Mouse (Mus musculus) CH12.LX (cell line): ENCODE measurements around the gene Alyref2. TPM values are rescaled to one million over a fixed set of nuclear protein-coding genes. Genes with fewer than 3 reads are reported as not detected.

Experiments
- DNase-seq: peaks from one replicate; pipeline ENCODE4 v3.0.0-alpha.2; 2013; ENCODE audit errors: extremely low read depth
- H3K27ac ChIP-seq: 2 replicates; pipeline ENCODE4 v1.5.1; 2012; ENCODE audit warnings: low read depth, mild to moderate bottlenecking, control low read depth, moderate library complexity; ENCODE audit not compliant: insufficient read depth
- H3K27me3 ChIP-seq: replicated peaks from 2 replicates; pipeline ENCODE3; 2012; ENCODE audit warnings: inconsistent platforms
- H3K36me3 ChIP-seq, 2 experiments: replicated peaks in 1 of 2; 2 replicates each; pipeline versions ENCODE3 to v1.6.1; 2012; ENCODE audit warnings: inconsistent platforms in 1 of 2, low read length in 1 of 2, mild to moderate bottlenecking in 1 of 2, mixed read lengths in 1 of 2, moderate library complexity in 1 of 2; ENCODE audit not compliant: control insufficient read depth in 1 of 2, insufficient read depth in 1 of 2
- H3K4me1 ChIP-seq, 2 experiments: 2 replicates each; pipeline ENCODE4 v1.6.1; 2012; ENCODE audit warnings: inconsistent platforms in 1 of 2, moderate library complexity in 1 of 2; ENCODE audit not compliant: insufficient read depth in 2 of 2, control insufficient read depth in 1 of 2
- H3K4me2 ChIP-seq: 2 replicates; pipeline ENCODE4 v1.6.1; 2012; ENCODE audit warnings: low read depth, mild to moderate bottlenecking, control low read depth; ENCODE audit not compliant: poor library complexity, insufficient read depth, severe bottlenecking
- H3K4me3 ChIP-seq, 3 experiments: fragments of 150-350 bp in 1 of 3; sonication (generic) in 1 of 3; replicated peaks in 1 of 3; 2 replicates each; pipeline versions ENCODE3 to v1.5.1; 2011 to 2012; ENCODE audit warnings: low read depth in 2 of 3, low read length in 2 of 3, mild to moderate bottlenecking in 2 of 3, moderate library complexity in 2 of 3, control low read depth in 1 of 3, improper control_type of control experiment in 1 of 3, inconsistent platforms in 1 of 3, mixed read lengths in 1 of 3; ENCODE audit not compliant: poor library complexity in 1 of 3
- H3K79me2 ChIP-seq: replicated peaks from 2 replicates; pipeline ENCODE4 v1.6.1; 2012; ENCODE audit warnings: mild to moderate bottlenecking, moderate library complexity; ENCODE audit not compliant: control insufficient read depth, poor library complexity, insufficient read depth, severe bottlenecking; ENCODE audit errors: extremely low read depth
- H3K9ac ChIP-seq: 2 replicates; pipeline ENCODE4 v1.6.1; 2012; ENCODE audit warnings: low read depth, mild to moderate bottlenecking, control low read depth, moderate library complexity; ENCODE audit not compliant: insufficient read depth
- H3K9me3 ChIP-seq: replicated peaks from 2 replicates; pipeline ENCODE3; 2012; ENCODE audit warnings: low read length, inconsistent platforms, mixed read lengths
- BHLHE40 ChIP-seq: IDR thresholded peaks from 2 replicates; pipeline ENCODE4 v1.6.1; 2011; ENCODE audit warnings: mild to moderate bottlenecking, low read depth, low read length, improper control_type of control experiment
- CTCF ChIP-seq, 2 experiments: IDR thresholded peaks in 1 of 2; conservative IDR thresholded peaks in 1 of 2; 2 replicates each; pipeline ENCODE4 v1.5.1; 2011 to 2012; ENCODE audit warnings: low read depth in 2 of 2, low read length in 2 of 2, improper control_type of control experiment in 1 of 2, inconsistent platforms in 1 of 2, mild to moderate bottlenecking in 1 of 2, moderate library complexity in 1 of 2
- E2F4 ChIP-seq: IDR thresholded peaks from 2 replicates; pipeline ENCODE4 v1.6.1; 2011; ENCODE audit warnings: low read depth, low read length, improper control_type of control experiment; ENCODE audit not compliant: insufficient replicate concordance
- EP300 ChIP-seq: IDR thresholded peaks from 2 replicates; pipeline ENCODE4 v1.6.1; 2011; ENCODE audit warnings: low read length, improper control_type of control experiment
- ETS1 ChIP-seq: conservative IDR thresholded peaks from 2 replicates; pipeline ENCODE4 v1.6.1; 2012; ENCODE audit warnings: low read depth, mild to moderate bottlenecking, inconsistent platforms, low read length, improper control_type of control experiment, moderate library complexity
- GABPA ChIP-seq: IDR thresholded peaks from 2 replicates; pipeline ENCODE4 v1.6.1; 2012; ENCODE audit warnings: low read depth, low read length, improper control_type of control experiment, inconsistent platforms; ENCODE audit not compliant: insufficient replicate concordance
- HCFC1 ChIP-seq: IDR thresholded peaks from 2 replicates; pipeline ENCODE4 v1.6.1; 2012; ENCODE audit warnings: low read depth, mild to moderate bottlenecking, inconsistent platforms, low read length, improper control_type of control experiment
- IRF4 ChIP-seq: IDR thresholded peaks from 2 replicates; pipeline ENCODE4 v1.6.1; 2014; ENCODE audit warnings: low read depth, mild to moderate bottlenecking, inconsistent platforms, low read length, improper control_type of control experiment
- JUND ChIP-seq: conservative IDR thresholded peaks from 2 replicates; pipeline ENCODE4 v1.6.1; 2011; ENCODE audit warnings: low read depth, low read length, improper control_type of control experiment
- KAT2A ChIP-seq: IDR thresholded peaks from 2 replicates; pipeline ENCODE4 v1.6.1; 2012; ENCODE audit warnings: low read length, improper control_type of control experiment, inconsistent platforms; ENCODE audit not compliant: insufficient replicate concordance
- MXI1 ChIP-seq: IDR thresholded peaks from 2 replicates; pipeline ENCODE4 v1.6.1; 2011; ENCODE audit warnings: mild to moderate bottlenecking, low read depth, low read length, improper control_type of control experiment
- NRF1 ChIP-seq: IDR thresholded peaks from 2 replicates; pipeline ENCODE4 v1.6.1; 2014; ENCODE audit warnings: low read depth, mild to moderate bottlenecking, inconsistent platforms, low read length, improper control_type of control experiment, moderate library complexity
- PAX5 ChIP-seq: IDR thresholded peaks from 2 replicates; pipeline ENCODE4 v1.6.1; 2012; ENCODE audit warnings: low read length, inconsistent platforms, mixed read lengths
- POLR2AphosphoS2 ChIP-seq: IDR thresholded peaks from 2 replicates; pipeline ENCODE4 v1.6.1; 2011; ENCODE audit warnings: low read depth, low read length, improper control_type of control experiment
- RAD21 ChIP-seq: IDR thresholded peaks from 2 replicates; pipeline ENCODE4 v1.6.1; 2011; ENCODE audit warnings: low read depth, mild to moderate bottlenecking, low read length, improper control_type of control experiment, moderate library complexity
- RCOR1 ChIP-seq: conservative IDR thresholded peaks from 2 replicates; pipeline ENCODE4 v1.6.1; 2012; ENCODE audit warnings: low read depth, mild to moderate bottlenecking, inconsistent platforms, low read length, improper control_type of control experiment
- SMC3 ChIP-seq: IDR thresholded peaks from 2 replicates; pipeline ENCODE4 v1.6.1; 2011; ENCODE audit warnings: low read depth, low read length, improper control_type of control experiment
- UBTF ChIP-seq: IDR thresholded peaks from 2 replicates; pipeline ENCODE4 v1.6.1; 2012; ENCODE audit warnings: low read depth, mild to moderate bottlenecking, inconsistent platforms, low read length, improper control_type of control experiment, moderate library complexity
- USF1 ChIP-seq: IDR thresholded peaks from 2 replicates; pipeline ENCODE4 v1.6.1; 2014; ENCODE audit warnings: low read depth, mild to moderate bottlenecking, inconsistent platforms, low read length, improper control_type of control experiment
- ZC3H11A ChIP-seq: IDR thresholded peaks from 2 replicates; pipeline ENCODE4 v1.6.1; 2012; ENCODE audit warnings: low read depth, mild to moderate bottlenecking, inconsistent platforms, low read length, improper control_type of control experiment
- ZKSCAN1 ChIP-seq: IDR thresholded peaks from 2 replicates; pipeline ENCODE4 v1.6.1; 2012; ENCODE audit warnings: low read depth, inconsistent platforms, low read length, improper control_type of control experiment, borderline replicate concordance
- ZMIZ1 ChIP-seq: IDR thresholded peaks from 2 replicates; pipeline ENCODE4 v1.6.1; 2012; ENCODE audit warnings: low read depth, mild to moderate bottlenecking, inconsistent platforms, low read length, improper control_type of control experiment
- dilution Hi-C: fragments of 300-500 bp; cut with MboI; formaldehyde crosslinking; loops from 2 replicates; pipeline ENCODE4 v1.14.3; 2020; ENCODE audit warnings: low sequenced_read_pairs; ENCODE audit not compliant: extremely low pct_unique_long_range_greater_than_20kb, extremely low pct_ligation_motif_present
- in situ Hi-C: fragments of 300-500 bp; cut with MboI; formaldehyde crosslinking; loops from 3 replicates; pipeline ENCODE4 v1.14.3; 2019; ENCODE audit warnings: low sequenced_read_pairs, low pct_ligation_motif_present, low pct_unique_long_range_greater_than_20kb, mixed read lengths
- polyA plus RNA-seq: library from polyadenylated mRNA; unstranded; fragments of >175 nt; gene quantifications from 2 replicates; pipeline ENCODE4 v1.2.1, GENCODE M21; 2012; ENCODE audit warnings: low read depth; ENCODE audit not compliant: insufficient read length
- total RNA-seq, 2 experiments: library from RNA; depleted of rRNA; stranded (reverse); fragments of 300-350 nt in 1 of 2; fragments of >200 nt in 1 of 2; gene quantifications; 2 replicates each; pipeline ENCODE4 v1.2.3; 2012 to 2014

The Alyref2 gene
- total and polyA plus RNA-seq, 3 experiments = 4.2 to 5.9 (median 4.9) TPM

GRCm38 (mm10) chr1:171465749-171466412, 37.4 kb upstream of the Alyref2 start:
- no peaks in the 10 kb centered on the region for H3K9me3 ChIP-seq
- in situ Hi-C loops = no loop called here
- dilution Hi-C loops = no loop called here
- no peak for DNase-seq
- peaks cover 6 to 31% of the 10 kb centered on the region in 2 experiments; a peak in 3 of 4 replicates for H3K4me1 ChIP-seq
- no peaks in the 10 kb centered on the region for H3K36me3 ChIP-seq
- no peak overlapping the region for H3K4me3 ChIP-seq
- no peak for TF ChIP-seq ZC3H11A
- no peak for TF ChIP-seq ZMIZ1
- TF ChIP-seq UBTF = no peak
- no peak for TF ChIP-seq NRF1
- no peak for TF ChIP-seq USF1
- TF ChIP-seq KAT2A = no peak
- TF ChIP-seq E2F4 = no peak
- no peak for TF ChIP-seq EP300
- TF ChIP-seq RCOR1 = no peak
- TF ChIP-seq RAD21 = no peak
- TF ChIP-seq ETS1 = no peak
- TF ChIP-seq MXI1 = no peak
- no peak for TF ChIP-seq POLR2AphosphoS2
- TF ChIP-seq GABPA = no peak
- TF ChIP-seq IRF4 = no peak
- TF ChIP-seq JUND = no peak
- TF ChIP-seq PAX5 = no peak
- no peak for TF ChIP-seq CTCF (conservative IDR thresholded peaks at IDR 0.05 in 1 of 2, IDR thresholded peaks at IDR 0.05 in 1 of 2; ENCODE audit: low read depth in 2 of 2, low read length in 2 of 2)
- no peak overlapping the region for H3K4me2 ChIP-seq
- no peak overlapping the region for H3K9ac ChIP-seq
- no peaks in the 10 kb centered on the region for H3K27me3 ChIP-seq
- no peak overlapping the region for H3K27ac ChIP-seq
- no peaks in the 10 kb centered on the region for H3K79me2 ChIP-seq

- no peaks in the 10 kb centered on the region for H3K36me3 ChIP-seq
- dilution Hi-C loops = no loop called here
- no peak overlapping the region for H3K27ac ChIP-seq
- no peak overlapping the region for H3K4me3 ChIP-seq
- DNase-seq = no peak
- no peaks in the 10 kb centered on the region for H3K9me3 ChIP-seq
- H3K4me1 ChIP-seq = peaks cover 10 to 38% of the 10 kb centered on the region in 2 experiments; a peak in 3 of 4 replicates
- no peaks in the 10 kb centered on the region for H3K79me2 ChIP-seq
- H3K27me3 ChIP-seq = no peaks in the 10 kb centered on the region
- in situ Hi-C loops = no loop called here
- peak overlapping the region; percentile 42 for H3K9ac ChIP-seq
- TF ChIP-seq BHLHE40 = no peak
- no peak for TF ChIP-seq IRF4
- TF ChIP-seq ZKSCAN1 = no peak
- TF ChIP-seq HCFC1 = no peak
- no peak for TF ChIP-seq NRF1
- no peak for TF ChIP-seq SMC3
- peak overlapping the region; percentile 71 for H3K4me2 ChIP-seq
These were observed 36.7 kb upstream of the Alyref2 start for GRCm38 (mm10) chr1:171466565-171466964.
